21 mouse cellular contexts compared by ENCODE assay signal in the genomic region with DNA sequence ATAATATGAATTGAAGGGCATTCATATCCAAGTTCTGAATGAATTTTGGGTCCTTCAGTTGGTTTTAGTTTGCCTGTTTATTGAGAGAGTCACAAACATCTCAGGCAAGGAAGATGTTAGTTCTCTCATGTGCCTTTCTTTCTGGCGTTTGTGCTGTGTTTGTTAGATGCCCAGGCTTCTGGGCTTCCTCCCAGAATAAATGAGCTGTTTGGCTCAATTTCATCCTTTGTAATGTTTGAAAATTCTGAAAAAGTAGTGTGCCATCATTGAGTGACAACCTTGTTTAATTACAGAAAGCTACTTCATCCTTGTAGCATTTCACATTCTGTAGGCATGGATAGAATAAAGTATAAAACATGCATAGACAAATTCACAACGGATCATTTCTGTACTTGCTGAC.
DNase-seq lines count a peak whose midpoint lies in the region; TF ChIP-seq lines count a peak whose summit lies in the region.
"Had no signal": no experiment of that assay in that cellular context is flagged by ENCODE, and none has a peak within 500 bp of the region (broad histone marks: within the 10 kb centered on the region; RNA-seq: fewer than 3 reads in every experiment).

No protein-coding gene starts in this region.

- H3K4me3 ChIP-seq in cerebellum, adult 2 months (replicated peaks; ENCODE audit: insufficient read depth, low read depth, low read length), result no peak overlapping the region
- H3K4me3 ChIP-seq: embryonic facial prominence, embryonic 15.5 days; erythroblast, embryonic 14.5 days; forebrain, embryonic 10.5 days; gastrocnemius, adult 2 months; heart, embryonic 13.5 days; hindbrain, embryonic 15.5 days had no signal

- H3K27ac ChIP-seq in cerebellum, adult 2 months (ENCODE audit: insufficient read depth, low read length), result peak overlapping the region; percentile 81; the same call in 1 of the 2 replicates
- H3K27ac ChIP-seq: embryonic facial prominence, embryonic 15.5 days; forebrain, embryonic 10.5 days; gastrocnemius, adult 2 months; heart, embryonic 13.5 days; hindbrain, embryonic 15.5 days had no signal

- TF ChIP-seq CTCF in cerebellum, adult 2 months (IDR thresholded peaks at IDR 0.05; ENCODE audit: borderline replicate concordance, insufficient read depth, low read depth, low read length), result no peak

- 3% methylated on average over 2 of the region's 2 CpGs for WGBS in cerebellum, adult 2 months

- no peak for TF ChIP-seq POLR2A in cerebellum, adult 2 months (IDR thresholded peaks at IDR 0.05; ENCODE audit: borderline replicate concordance, insufficient read depth, low read length)

- peaks cover 26% of the 10 kb centered on the region for H3K4me1 ChIP-seq in cerebellum, adult 2 months (ENCODE audit: control insufficient read depth, insufficient read depth, low read length)
- H3K4me1 ChIP-seq: embryonic facial prominence, embryonic 15.5 days; heart, embryonic 13.5 days; hindbrain, embryonic 15.5 days had no signal

- peak in 1 of 2 experiments; percentile 70 for DNase-seq in cerebellum, adult 2 months
- DNase-seq in cerebellum, adult 11-12 months, result no peak
- DNase-seq in cerebellum, postnatal 10 days, result peak; percentile 24 to 45
- DNase-seq in cerebellum, postnatal 36 days, result no peak
- DNase-seq in layer of hippocampus, adult 9-10 months (ENCODE audit: low spot score), result peak; percentile 15
- no peak for DNase-seq in layer of hippocampus, adult 9-11 months
- peak; percentile 16 to 52 for DNase-seq in cerebellum, postnatal 14 days
- no peak for DNase-seq in gastrocnemius, postnatal 4 days (ENCODE audit: low spot score in 2 of 2)
- DNase-seq: adrenal gland, postnatal 14 days; embryo, embryonic 11 days; gastrocnemius, adult 2 months; gastrocnemius, postnatal 25 days; heart, adult 11 months; heart, postnatal 36 days; kidney, adult 2 months had no signal

- no peaks in the 10 kb centered on the region for H3K27me3 ChIP-seq in cerebellum, adult 2 months (ENCODE audit: control insufficient read depth, insufficient read depth, low read length)
- H3K27me3 ChIP-seq: embryonic facial prominence, embryonic 15.5 days; heart, embryonic 13.5 days; hindbrain, embryonic 15.5 days; Patski had no signal

Comparison
In these comparisons a context has a peak if more than half of its experiments do, and no peak if none do; other contexts are left out.
1. DNase-seq: peak in cerebellum, postnatal 10 days (2 of 2), layer of hippocampus, adult 9-10 months (single experiment) and cerebellum, postnatal 14 days (2 of 2); none in cerebellum, adult 11-12 months (single experiment), cerebellum, postnatal 36 days (0 of 2), layer of hippocampus, adult 9-11 months (single experiment) and gastrocnemius, postnatal 4 days (0 of 2).